In genomic region chr6:48049273-48050065, GRCm38 (mm10) we compare ENCODE assay signal across 8 mouse cellular contexts. TPM values are rescaled to one million over a fixed set of nuclear protein-coding genes. Genes with fewer than 3 reads are reported as not detected.
DNase-seq lines count a peak whose midpoint lies in the region; ATAC-seq and TF ChIP-seq lines count a peak whose summit lies in the region.

No protein-coding gene starts in this region.

- no peak overlapping the region for H3K27ac ChIP-seq in kidney, embryonic 16.5 days (ENCODE audit: low read length)
- no peak overlapping the region for H3K27ac ChIP-seq in brown adipose tissue, adult 24 weeks (replicated peaks; ENCODE audit: low read depth, low read length)

- peaks cover 17% of the 10 kb centered on the region for H3K4me1 ChIP-seq in kidney, embryonic 16.5 days (ENCODE audit: insufficient read depth, low read length)
- no peaks in the 10 kb centered on the region for H3K4me1 ChIP-seq in brown adipose tissue, adult 24 weeks (ENCODE audit: control insufficient read depth, insufficient read depth, insufficient read length, low read length)

- no peak overlapping the region for H3ac ChIP-seq in myocyte (ENCODE audit: control insufficient read depth, insufficient read length)

- no peak for ATAC-seq in kidney, embryonic 16.5 days (ENCODE audit: low FRiP score, low TSS enrichment)

- H3K9me3 ChIP-seq in kidney, embryonic 16.5 days (ENCODE audit: low read length) = no peaks in the 10 kb centered on the region

- peaks cover 19% of the 10 kb centered on the region for H3K79me2 ChIP-seq in myocyte (ENCODE audit: control insufficient read depth, insufficient read depth)

- WGBS in kidney, embryonic 16.5 days = 53% methylated on average over 9 of the region's 9 CpGs

- peak overlapping the region; percentile 91 for H3K9ac ChIP-seq in kidney, embryonic 16.5 days (replicated peaks; ENCODE audit: low read length)

- no peak for TF ChIP-seq POLR2A in myocyte (IDR thresholded peaks at IDR 0.05; ENCODE audit: insufficient read length, low read depth)

- H3K27me3 ChIP-seq in kidney, embryonic 16.5 days (ENCODE audit: insufficient read depth, low read length) = no peaks in the 10 kb centered on the region
- no peaks in the 10 kb centered on the region for H3K27me3 ChIP-seq in myocyte (ENCODE audit: control insufficient read depth, insufficient read depth, insufficient read length)

- 0 out of 2 replicates have a peak, but pooled peaks cover 6% of the 10 kb centered on the region for H3K36me3 ChIP-seq in kidney, embryonic 16.5 days (ENCODE audit: insufficient read depth, low read length)
- H3K36me3 ChIP-seq in myocyte (ENCODE audit: control insufficient read depth, insufficient read depth) = no peaks in the 10 kb centered on the region

- H3K4me3 ChIP-seq in kidney, embryonic 16.5 days (ENCODE audit: low read length) = peak overlapping the region; percentile 64
- peak overlapping the region; percentile 73 for H3K4me3 ChIP-seq in brown adipose tissue, adult 24 weeks (ENCODE audit: insufficient read depth, low read depth, low read length)
- peak overlapping the region; percentile 44 for H3K4me3 ChIP-seq in myocyte

- peak overlapping the region; percentile 65 for H3K4me2 ChIP-seq in kidney, embryonic 16.5 days (replicated peaks; ENCODE audit: low read depth, low read length)
- peak overlapping the region; percentile 95 for H3K4me2 ChIP-seq in myocyte (ENCODE audit: low read depth)

- DNase-seq in kidney, postnatal 14 days = no peak
- DNase-seq in induced T-regulatory cell, adult 2 months (ENCODE audit: low read depth) = peak; percentile 31
- DNase-seq in cerebellum, adult 8-10 months = no peak
- DNase-seq in layer of hippocampus, adult 18-20 months (ENCODE audit: low spot score in 2 of 2) = no peak
- DNase-seq in urinary bladder, postnatal 36 days (ENCODE audit: low spot score in 2 of 2) = no peak

TF ChIP-seq in myocyte, 11 proteins besides CTCF, POLR2A, EP300 and RAD21:
- TF ChIP-seq REST (IDR thresholded peaks at IDR 0.05; ENCODE audit: insufficient read depth, insufficient read length) (no peak), USF1 (IDR thresholded peaks at IDR 0.05; ENCODE audit: low read depth) (no peak), MYOG (IDR thresholded peaks at IDR 0.05; ENCODE audit: control insufficient read depth in 1 of 3, insufficient read depth in 1 of 3, insufficient read length in 2 of 3, low read depth in 2 of 3) (no peak), MYOD1 (IDR thresholded peaks at IDR 0.05; ENCODE audit: control insufficient read depth in 1 of 3, insufficient read length in 2 of 3, low read depth in 2 of 3) (no peak), E2F4 (IDR thresholded peaks at IDR 0.05; ENCODE audit: insufficient read depth) (no peak), SRF (IDR thresholded peaks at IDR 0.05; ENCODE audit: control insufficient read depth, insufficient read length, low read depth) (no peak), MAX (IDR thresholded peaks at IDR 0.05; ENCODE audit: low read depth) (no peak)

RNA-seq across cellular contexts. Expression of gene Zfp777, which starts 0.8 kb away (rescaled TPM):
- polyA plus RNA-seq in kidney, embryonic 16.5 days (2015; fragmentation: Nextera tagmentation; extraction: Ambion mirVana) = 7.9 and 9.0 TPM in 2 replicates
- polyA plus RNA-seq in brown adipose tissue, adult 24 weeks (2012; ENCODE audit: insufficient read depth, insufficient read length, missing spikeins) = 4.8 and 9.8 TPM in 2 replicates
- polyA plus RNA-seq in myocyte (2012; fragmentation: generic; extraction: Trizol) = 22.7 TPM
- 10 to 100 TPM; 30.9 to 34.3 TPM for total RNA-seq in layer of hippocampus, adult 18-20 months (2021)

RNA-seq across cellular contexts. Expression of gene Zfp746, which starts 36.9 kb away (rescaled TPM):
- polyA plus RNA-seq in kidney, embryonic 16.5 days (2015; fragmentation: Nextera tagmentation; extraction: Ambion mirVana) = 9.1 and 16.4 TPM in 2 replicates
- polyA plus RNA-seq in brown adipose tissue, adult 24 weeks (2012; ENCODE audit: insufficient read depth, insufficient read length, missing spikeins) = 5.4 and 5.5 TPM in 2 replicates
- polyA plus RNA-seq in myocyte (2012; fragmentation: generic; extraction: Trizol) = 11.0 TPM
- 10 to 100 TPM; 31.4 to 32.2 TPM for total RNA-seq in layer of hippocampus, adult 18-20 months (2021)
